Mouse (Mus musculus) lung, adult 2 months (tissue): ENCODE measurements around the gene Kntc1.

Experiments used
- CTCF ChIP-seq: fragments of 200-500 bp; IDR thresholded peaks from 2 replicates; pipeline ENCODE4 v1.5.1; 2011; ENCODE audit warnings: mild to moderate bottlenecking, low read length, control low read depth; ENCODE audit not compliant: insufficient read depth
- POLR2A ChIP-seq: fragments of 200-500 bp; IDR thresholded peaks from 2 replicates; pipeline ENCODE4 v1.6.1; 2011; ENCODE audit warnings: low read depth, mild to moderate bottlenecking, control low read depth, low read length, borderline replicate concordance; ENCODE audit errors: extremely low read depth

DNA sequence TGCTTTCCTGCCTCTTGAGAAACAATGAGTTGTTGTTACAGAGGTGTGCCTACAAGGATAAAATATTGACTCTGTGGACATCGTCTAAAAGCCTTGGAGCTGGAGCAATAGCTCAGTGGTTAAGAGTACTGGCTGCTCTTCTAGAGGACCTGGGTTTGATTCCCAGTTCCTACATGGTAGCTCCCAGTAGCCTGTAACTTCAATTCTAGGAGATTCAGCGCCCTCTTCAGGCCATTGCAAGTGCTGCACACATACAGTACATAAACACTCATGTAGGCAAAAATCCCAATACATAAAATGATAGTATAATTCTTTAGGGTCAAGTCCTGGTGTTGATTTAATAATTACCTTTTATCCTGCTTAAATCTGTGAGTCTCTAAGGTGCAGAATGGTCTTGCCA, 43.6 kb downstream of the Kntc1 start:
- TF ChIP-seq CTCF: no peak
- no peak for TF ChIP-seq POLR2A
